Mouse (Mus musculus): ENCODE results near the gene Oprm1.

- TF ChIP-seq EP300 (IDR thresholded peaks at IDR 0.05; ENCODE audit: low read depth) (no peak), CTCF (IDR thresholded peaks at IDR 0.05; ENCODE audit: low read depth) (no peak)
Observed at GRCm38 (mm10) chr10:6927600-6928223, 169.4 kb downstream of the Oprm1 start.

All from heart, postnatal 0 days (tissue).